Mouse (Mus musculus): ENCODE data around the gene Rab29.

DNA sequence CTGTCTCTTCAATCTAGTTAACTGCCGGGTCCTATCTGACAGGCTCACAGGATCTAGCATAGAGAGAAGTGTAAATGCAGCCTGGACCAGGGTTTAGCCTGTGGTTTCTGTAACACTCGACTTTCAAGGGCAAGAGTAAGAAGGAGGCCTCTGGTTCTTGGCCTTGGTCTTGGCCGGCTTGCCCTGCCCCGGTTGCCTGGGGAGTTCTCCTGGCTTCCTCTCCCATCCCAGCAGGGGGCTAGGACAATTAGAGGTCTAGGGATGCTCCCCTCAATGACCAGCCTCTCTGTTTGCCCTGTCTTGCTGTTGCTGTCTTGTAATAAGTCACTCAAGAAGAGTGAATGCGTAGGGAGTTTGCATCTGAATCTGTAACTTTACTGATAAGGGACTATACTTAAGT is 37.7 kb upstream of the Rab29 start:
- TF ChIP-seq EP300 (IDR thresholded peaks at IDR 0.05; ENCODE audit: low read depth) (no peak), CTCF (IDR thresholded peaks at IDR 0.05; ENCODE audit: low read depth) (no peak)
